Mouse (Mus musculus) G1E (cell line): Measurements from ENCODE around the gene Gm12830.

Source experiments
- CTCF ChIP-seq: IDR thresholded peaks from 2 replicates; pipeline ENCODE4 v1.5.1; 2012; ENCODE audit warnings: low read depth, low read length, inconsistent platforms, mixed read lengths
- GATA1 ChIP-seq: IDR thresholded peaks from 2 replicates; pipeline ENCODE4 v1.6.1; 2012; ENCODE audit warnings: borderline replicate concordance, low read length, inconsistent platforms, mixed read lengths
- GATA2 ChIP-seq: IDR thresholded peaks from 2 replicates; pipeline ENCODE4 v1.6.1; 2012; ENCODE audit warnings: low read depth, low read length, inconsistent platforms, borderline replicate concordance

GRCm38 (mm10) chr4:114834770-114835581, 13.5 kb downstream of the Gm12830 start:
- TF ChIP-seq CTCF (no peak), GATA1 (no peak), GATA2 (no peak)
